Mouse (Mus musculus) CH12.LX (cell line): ENCODE results near the gene Aqr. TPM values are rescaled to one million over a fixed set of nuclear protein-coding genes. Genes with fewer than 3 reads are reported as not detected.

ENCODE experiments used
- DNase-seq: peaks from one replicate; pipeline ENCODE4 v3.0.0-alpha.2; 2013; ENCODE audit errors: extremely low read depth
- H3K27ac ChIP-seq: 2 replicates; pipeline ENCODE4 v1.5.1; 2012; ENCODE audit warnings: low read depth, mild to moderate bottlenecking, control low read depth, moderate library complexity; ENCODE audit not compliant: insufficient read depth
- H3K27me3 ChIP-seq: replicated peaks from 2 replicates; pipeline ENCODE3; 2012; ENCODE audit warnings: inconsistent platforms
- H3K36me3 ChIP-seq, 2 experiments: replicated peaks in 1 of 2; 2 replicates each; pipeline versions ENCODE3 to v1.6.1; 2012; ENCODE audit warnings: inconsistent platforms in 1 of 2, low read length in 1 of 2, mild to moderate bottlenecking in 1 of 2, mixed read lengths in 1 of 2, moderate library complexity in 1 of 2; ENCODE audit not compliant: control insufficient read depth in 1 of 2, insufficient read depth in 1 of 2
- H3K4me1 ChIP-seq, 2 experiments: 2 replicates each; pipeline ENCODE4 v1.6.1; 2012; ENCODE audit warnings: inconsistent platforms in 1 of 2, moderate library complexity in 1 of 2; ENCODE audit not compliant: insufficient read depth in 2 of 2, control insufficient read depth in 1 of 2
- H3K4me2 ChIP-seq: 2 replicates; pipeline ENCODE4 v1.6.1; 2012; ENCODE audit warnings: low read depth, mild to moderate bottlenecking, control low read depth; ENCODE audit not compliant: poor library complexity, insufficient read depth, severe bottlenecking
- H3K4me3 ChIP-seq, 3 experiments: fragments of 150-350 bp in 1 of 3; sonication (generic) in 1 of 3; replicated peaks in 1 of 3; 2 replicates each; pipeline versions ENCODE3 to v1.5.1; 2011 to 2012; ENCODE audit warnings: low read depth in 2 of 3, low read length in 2 of 3, mild to moderate bottlenecking in 2 of 3, moderate library complexity in 2 of 3, control low read depth in 1 of 3, improper control_type of control experiment in 1 of 3, inconsistent platforms in 1 of 3, mixed read lengths in 1 of 3; ENCODE audit not compliant: poor library complexity in 1 of 3
- H3K79me2 ChIP-seq: replicated peaks from 2 replicates; pipeline ENCODE4 v1.6.1; 2012; ENCODE audit warnings: mild to moderate bottlenecking, moderate library complexity; ENCODE audit not compliant: control insufficient read depth, poor library complexity, insufficient read depth, severe bottlenecking; ENCODE audit errors: extremely low read depth
- H3K9ac ChIP-seq: 2 replicates; pipeline ENCODE4 v1.6.1; 2012; ENCODE audit warnings: low read depth, mild to moderate bottlenecking, control low read depth, moderate library complexity; ENCODE audit not compliant: insufficient read depth
- H3K9me3 ChIP-seq: replicated peaks from 2 replicates; pipeline ENCODE3; 2012; ENCODE audit warnings: low read length, inconsistent platforms, mixed read lengths
- CHD1 ChIP-seq: IDR thresholded peaks from 2 replicates; pipeline ENCODE4 v1.6.1; 2012; ENCODE audit warnings: low read depth, low read length, improper control_type of control experiment, inconsistent platforms
- CTCF ChIP-seq, 2 experiments: IDR thresholded peaks in 1 of 2; conservative IDR thresholded peaks in 1 of 2; 2 replicates each; pipeline ENCODE4 v1.5.1; 2011 to 2012; ENCODE audit warnings: low read depth in 2 of 2, low read length in 2 of 2, improper control_type of control experiment in 1 of 2, inconsistent platforms in 1 of 2, mild to moderate bottlenecking in 1 of 2, moderate library complexity in 1 of 2
- EP300 ChIP-seq: IDR thresholded peaks from 2 replicates; pipeline ENCODE4 v1.6.1; 2011; ENCODE audit warnings: low read length, improper control_type of control experiment
- ETS1 ChIP-seq: conservative IDR thresholded peaks from 2 replicates; pipeline ENCODE4 v1.6.1; 2012; ENCODE audit warnings: low read depth, mild to moderate bottlenecking, inconsistent platforms, low read length, improper control_type of control experiment, moderate library complexity
- GABPA ChIP-seq: IDR thresholded peaks from 2 replicates; pipeline ENCODE4 v1.6.1; 2012; ENCODE audit warnings: low read depth, low read length, improper control_type of control experiment, inconsistent platforms; ENCODE audit not compliant: insufficient replicate concordance
- HCFC1 ChIP-seq: IDR thresholded peaks from 2 replicates; pipeline ENCODE4 v1.6.1; 2012; ENCODE audit warnings: low read depth, mild to moderate bottlenecking, inconsistent platforms, low read length, improper control_type of control experiment
- IRF4 ChIP-seq: IDR thresholded peaks from 2 replicates; pipeline ENCODE4 v1.6.1; 2014; ENCODE audit warnings: low read depth, mild to moderate bottlenecking, inconsistent platforms, low read length, improper control_type of control experiment
- MAFK ChIP-seq: IDR thresholded peaks from 2 replicates; pipeline ENCODE4 v1.6.1; 2011; ENCODE audit warnings: low read length, improper control_type of control experiment; ENCODE audit not compliant: insufficient replicate concordance
- MAZ ChIP-seq: IDR thresholded peaks from 2 replicates; pipeline ENCODE4 v1.6.1; 2012; ENCODE audit warnings: low read depth, mild to moderate bottlenecking, inconsistent platforms, low read length, improper control_type of control experiment, moderate library complexity
- MEF2A ChIP-seq: IDR thresholded peaks from 2 replicates; pipeline ENCODE4 v1.6.1; 2014; ENCODE audit warnings: low read depth, mild to moderate bottlenecking, inconsistent platforms, low read length, improper control_type of control experiment, borderline replicate concordance
- NELFE ChIP-seq: IDR thresholded peaks from 2 replicates; pipeline ENCODE4 v1.6.1; 2011; ENCODE audit warnings: low read depth, low read length, improper control_type of control experiment
- NRF1 ChIP-seq: IDR thresholded peaks from 2 replicates; pipeline ENCODE4 v1.6.1; 2014; ENCODE audit warnings: low read depth, mild to moderate bottlenecking, inconsistent platforms, low read length, improper control_type of control experiment, moderate library complexity
- PAX5 ChIP-seq: IDR thresholded peaks from 2 replicates; pipeline ENCODE4 v1.6.1; 2012; ENCODE audit warnings: low read length, inconsistent platforms, mixed read lengths
- POLR2AphosphoS2 ChIP-seq: IDR thresholded peaks from 2 replicates; pipeline ENCODE4 v1.6.1; 2011; ENCODE audit warnings: low read depth, low read length, improper control_type of control experiment
- RCOR1 ChIP-seq: conservative IDR thresholded peaks from 2 replicates; pipeline ENCODE4 v1.6.1; 2012; ENCODE audit warnings: low read depth, mild to moderate bottlenecking, inconsistent platforms, low read length, improper control_type of control experiment
- SIN3A ChIP-seq: IDR thresholded peaks from 2 replicates; pipeline ENCODE4 v1.6.1; 2012; ENCODE audit warnings: low read length, improper control_type of control experiment, inconsistent platforms
- UBTF ChIP-seq: IDR thresholded peaks from 2 replicates; pipeline ENCODE4 v1.6.1; 2012; ENCODE audit warnings: low read depth, mild to moderate bottlenecking, inconsistent platforms, low read length, improper control_type of control experiment, moderate library complexity
- ZKSCAN1 ChIP-seq: IDR thresholded peaks from 2 replicates; pipeline ENCODE4 v1.6.1; 2012; ENCODE audit warnings: low read depth, inconsistent platforms, low read length, improper control_type of control experiment, borderline replicate concordance
- ZMIZ1 ChIP-seq: IDR thresholded peaks from 2 replicates; pipeline ENCODE4 v1.6.1; 2012; ENCODE audit warnings: low read depth, mild to moderate bottlenecking, inconsistent platforms, low read length, improper control_type of control experiment
- dilution Hi-C: fragments of 300-500 bp; cut with MboI; formaldehyde crosslinking; loops from 2 replicates; pipeline ENCODE4 v1.14.3; 2020; ENCODE audit warnings: low sequenced_read_pairs; ENCODE audit not compliant: extremely low pct_unique_long_range_greater_than_20kb, extremely low pct_ligation_motif_present
- in situ Hi-C: fragments of 300-500 bp; cut with MboI; formaldehyde crosslinking; loops from 3 replicates; pipeline ENCODE4 v1.14.3; 2019; ENCODE audit warnings: low sequenced_read_pairs, low pct_ligation_motif_present, low pct_unique_long_range_greater_than_20kb, mixed read lengths
- polyA plus RNA-seq: library from polyadenylated mRNA; unstranded; fragments of >175 nt; gene quantifications from 2 replicates; pipeline ENCODE4 v1.2.1, GENCODE M21; 2012; ENCODE audit warnings: low read depth; ENCODE audit not compliant: insufficient read length
- total RNA-seq, 2 experiments: library from RNA; depleted of rRNA; stranded (reverse); fragments of 300-350 nt in 1 of 2; fragments of >200 nt in 1 of 2; gene quantifications; 2 replicates each; pipeline ENCODE4 v1.2.3; 2012 to 2014

The Aqr gene
- total and polyA plus RNA-seq, 3 experiments: 37.1 to 64.1 (median 44.0) TPM

DNA sequence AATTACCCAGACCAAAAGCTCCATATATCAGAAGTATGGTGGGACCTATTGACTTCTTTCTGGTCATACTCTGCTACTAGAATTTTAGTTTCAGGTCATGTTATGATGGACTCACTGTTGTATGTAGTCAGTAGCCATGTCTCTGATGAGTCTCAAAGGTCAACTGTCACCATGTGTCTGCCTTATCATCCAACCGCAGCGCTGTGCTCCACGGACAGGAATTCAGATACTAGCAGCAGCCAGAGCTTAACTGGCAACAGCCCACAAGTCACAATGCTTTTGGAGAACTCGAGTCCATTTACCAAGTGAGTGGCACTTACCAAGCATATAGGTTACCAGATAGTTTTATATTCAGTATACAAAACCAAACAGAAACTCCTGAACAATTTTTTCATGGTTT is 89.2 kb downstream of the Aqr start:
- no peak for DNase-seq
- Histone ChIP-seq H3K4me2 (no peak overlapping the region), H3K27me3 (no peaks in the 10 kb centered on the region), H3K9me3 (no peaks in the 10 kb centered on the region), H3K27ac (no peak overlapping the region), H3K9ac (no peak overlapping the region), H3K4me3 (no peak overlapping the region), H3K79me2 (no peaks in the 10 kb centered on the region), H3K36me3 (peaks cover 24 to 51% of the 10 kb centered on the region in 2 experiments), H3K4me1 (no peaks in the 10 kb centered on the region)
- TF ChIP-seq NRF1 (no peak), MAZ (no peak), NELFE (no peak), HCFC1 (no peak), PAX5 (no peak), GABPA (no peak), ZKSCAN1 (no peak), CHD1 (no peak), ETS1 (no peak), POLR2AphosphoS2 (no peak), CTCF (conservative IDR thresholded peaks at IDR 0.05 in 1 of 2, IDR thresholded peaks at IDR 0.05 in 1 of 2; ENCODE audit: low read depth in 2 of 2, low read length in 2 of 2) (no peak)
- in situ Hi-C loops (no loop called here), dilution Hi-C loops (no loop called here)

DNA sequence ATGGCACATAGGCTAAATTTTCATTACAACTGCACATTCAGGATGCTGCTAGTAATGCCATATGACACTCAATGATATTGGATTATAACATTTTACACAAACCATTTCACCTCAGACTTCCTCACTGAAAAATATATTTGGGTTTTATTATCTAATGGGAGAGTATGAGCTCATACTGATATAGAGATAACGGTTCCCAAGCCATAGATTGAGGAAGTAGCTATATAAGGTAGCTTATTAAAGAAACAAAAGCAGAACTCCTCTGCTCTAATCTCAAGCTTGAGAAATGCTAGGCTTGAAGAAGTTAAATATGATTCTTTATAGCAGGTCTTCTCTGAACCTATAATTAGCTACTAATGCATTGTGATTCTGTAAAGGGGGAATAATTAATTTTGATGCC is 90.3 kb downstream of the Aqr start:
- dilution Hi-C loops: no loop called here
- H3K27me3 ChIP-seq: no peaks in the 10 kb centered on the region

DNA sequence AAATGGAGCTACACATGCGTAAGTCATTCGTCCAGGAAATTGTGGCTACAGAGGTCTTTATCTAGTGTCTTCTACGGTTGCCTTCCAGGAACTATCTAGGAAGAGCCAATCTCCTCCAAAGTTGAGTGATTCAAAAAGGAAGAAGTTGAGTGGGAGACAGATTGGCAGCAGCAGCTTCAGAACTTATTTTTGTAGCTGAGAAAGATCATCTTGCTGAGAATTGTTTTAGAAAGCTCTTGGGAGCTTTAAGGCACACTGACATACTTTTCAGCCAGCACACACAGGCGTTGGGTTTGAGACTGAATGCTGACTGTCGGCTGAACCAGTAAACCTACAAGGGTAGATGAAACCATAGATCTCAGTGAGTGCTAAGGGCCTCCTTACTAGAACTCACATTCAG is 91.5 kb downstream of the Aqr start:
- Histone ChIP-seq H3K27me3 (no peaks in the 10 kb centered on the region), H3K9me3 (no peaks in the 10 kb centered on the region), H3K79me2 (no peaks in the 10 kb centered on the region), H3K9ac (no peak overlapping the region)
- DNase-seq: no peak
- in situ Hi-C loops: no loop called here
- TF ChIP-seq MEF2A (no peak), CHD1 (no peak), UBTF (no peak), MAFK (no peak), ZKSCAN1 (no peak), RCOR1 (no peak), SIN3A (no peak), ZMIZ1 (no peak), GABPA (no peak), EP300 (no peak)
- TF ChIP-seq, all 38 proteins: peak for 0
- H3K4me1 ChIP-seq: no peaks in the 10 kb centered on the region; a peak in 1 of 4 replicates
- H3K4me2 ChIP-seq: no peak overlapping the region
- peaks cover 11 to 30% of the 10 kb centered on the region in 2 experiments for H3K36me3 ChIP-seq
- no peak overlapping the region for H3K4me3 ChIP-seq
- dilution Hi-C loops: no loop called here
- no peak overlapping the region for H3K27ac ChIP-seq

More for the DNA sequence above, 90.3 kb downstream of the Aqr start:
- H3K36me3 ChIP-seq: peaks cover 19 to 41% of the 10 kb centered on the region in 2 experiments
- no peak for TF ChIP-seq IRF4
- no peak for TF ChIP-seq UBTF
- H3K4me1 ChIP-seq: no peaks in the 10 kb centered on the region
- DNase-seq: no peak
- H3K4me2 ChIP-seq: no peak overlapping the region
- in situ Hi-C loops: no loop called here
- H3K79me2 ChIP-seq: no peaks in the 10 kb centered on the region
- no peak overlapping the region for H3K9ac ChIP-seq
- no peaks in the 10 kb centered on the region for H3K9me3 ChIP-seq
- no peak overlapping the region for H3K27ac ChIP-seq
- no peak overlapping the region for H3K4me3 ChIP-seq
